Mouse (Mus musculus): ENCODE measurements around the gene Fv1.
"Not testable (repeated sequence)": the region's sequence is repeated elsewhere in the genome, so short reads cannot be mapped to it uniquely, and the experiment has no call there.

The Fv1 gene

GRCm38 (mm10) chr4:147868450-147869031 is at the start of gene Fv1, which contains the start of gene Miip:
Fv1 (plus strand) TSS chr4:147868979.
Miip (minus strand) TSS chr4:147868816.
- peak; percentile 83 to 85 for DNase-seq (ENCODE audit: low spot score in 2 of 2)

- DNase-seq (ENCODE audit: low spot score in 2 of 2), result not testable (repeated sequence)
Measured at GRCm38 (mm10) chr4:147819659-147820058, 49.1 kb upstream of the Fv1 start.

- not testable (repeated sequence) for DNase-seq (ENCODE audit: low spot score in 2 of 2)
Measured at GRCm38 (mm10) chr4:147821414-147821813, 47.4 kb upstream of the Fv1 start.

- no peak for DNase-seq (ENCODE audit: low spot score in 2 of 2)
Measured at GRCm38 (mm10) chr4:147824389-147824788, 44.4 kb upstream of the Fv1 start.

GRCm38 (mm10) chr4:147839282-147839681 is 29.5 kb upstream of the Fv1 start:
- DNase-seq (ENCODE audit: low spot score in 2 of 2), result peak; percentile 19 to 44

GRCm38 (mm10) chr4:147842871-147843270 is 25.9 kb upstream of the Fv1 start:
- DNase-seq (ENCODE audit: low spot score in 2 of 2), result no peak

GRCm38 (mm10) chr4:147847614-147848583 is 20.9 kb upstream of the Fv1 start, which contains the start of gene Zfp933:
Zfp933 (minus strand) TSS chr4:147848366.
- peak in 1 of 2 experiments; percentile 31 for DNase-seq (ENCODE audit: low spot score in 2 of 2)

GRCm38 (mm10) chr4:147848584-147848991 is 20.2 kb upstream of the Fv1 start:
- DNase-seq (ENCODE audit: low spot score in 2 of 2), result no peak

GRCm38 (mm10) chr4:147850776-147851175 is 18.0 kb upstream of the Fv1 start:
- no peak for DNase-seq (ENCODE audit: low spot score in 2 of 2)

- DNase-seq (ENCODE audit: low spot score in 2 of 2), result no peak
Measured at GRCm38 (mm10) chr4:147862051-147862450, 6.7 kb upstream of the Fv1 start.

GRCm38 (mm10) chr4:147865651-147866050 is 3.1 kb upstream of the Fv1 start:
- DNase-seq (ENCODE audit: low spot score in 2 of 2), result no peak

GRCm38 (mm10) chr4:147866056-147866455 is 2.7 kb upstream of the Fv1 start:
- no peak for DNase-seq (ENCODE audit: low spot score in 2 of 2)

GRCm38 (mm10) chr4:147866793-147867192 is 2.0 kb upstream of the Fv1 start:
- not testable (repeated sequence) for DNase-seq (ENCODE audit: low spot score in 2 of 2)

- no peak for DNase-seq (ENCODE audit: low spot score in 2 of 2)
Measured at GRCm38 (mm10) chr4:147867563-147868449, 973 bp upstream of the Fv1 start.

GRCm38 (mm10) chr4:147869238-147869637 is 459 bp downstream of the Fv1 start:
- no peak for DNase-seq (ENCODE audit: low spot score in 2 of 2)

GRCm38 (mm10) chr4:147875852-147876575 is 7.2 kb downstream of the Fv1 start:
- no peak for DNase-seq (ENCODE audit: low spot score in 2 of 2)

- DNase-seq (ENCODE audit: low spot score in 2 of 2), result no peak
Measured at GRCm38 (mm10) chr4:147878537-147878936, 9.8 kb downstream of the Fv1 start.

- no peak for DNase-seq (ENCODE audit: low spot score in 2 of 2)
Measured at GRCm38 (mm10) chr4:147879456-147879855, 10.7 kb downstream of the Fv1 start.

GRCm38 (mm10) chr4:147879865-147880264 is 11.1 kb downstream of the Fv1 start:
- no peak for DNase-seq (ENCODE audit: low spot score in 2 of 2)

GRCm38 (mm10) chr4:147881792-147882191 is 13.0 kb downstream of the Fv1 start:
- no peak for DNase-seq (ENCODE audit: low spot score in 2 of 2)

GRCm38 (mm10) chr4:147883041-147883440 is 14.3 kb downstream of the Fv1 start:
- DNase-seq (ENCODE audit: low spot score in 2 of 2), result no peak
